Mouse (Mus musculus): ENCODE measurements around the gene Slc18b1. TPM values are rescaled to one million over a fixed set of nuclear protein-coding genes. Genes with fewer than 3 reads are reported as not detected.
A peak's percentile ranks its signal among the peaks of the same experiment; 100 is the strongest.

The Slc18b1 gene
- total and polyA plus RNA-seq, 3 experiments: not detected

DNA sequence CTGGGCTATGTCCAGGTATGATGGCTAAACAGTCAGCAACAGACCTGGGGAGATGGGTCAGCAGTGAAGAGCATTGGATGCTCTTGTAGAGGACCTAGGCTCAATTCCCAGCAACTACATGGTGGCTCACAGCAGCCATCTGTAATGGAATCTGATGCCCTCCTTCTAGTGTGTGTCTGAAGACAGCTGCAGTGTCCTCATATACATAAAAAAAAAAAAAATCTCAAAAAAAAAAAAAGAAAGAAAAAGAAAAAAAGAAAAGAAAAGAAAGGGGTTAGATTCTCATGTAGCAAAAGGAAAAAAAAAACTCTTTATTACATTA is 15.6 kb downstream of the Slc18b1 start:
- no peaks in the 10 kb centered on the region for H3K36me3 ChIP-seq (ENCODE audit: control insufficient read depth in 1 of 2, insufficient read depth in 2 of 2, low read length in 2 of 2)
- H3K27ac ChIP-seq (ENCODE audit: control insufficient read depth, low read depth, low read length): no peak overlapping the region
- H3K4me1 ChIP-seq (ENCODE audit: control insufficient read depth in 1 of 2, insufficient read depth in 2 of 2, low read length in 2 of 2): peaks cover 0 to 4% of the 10 kb centered on the region in 2 experiments; a peak in 1 of 4 replicates
- no peak overlapping the region for H3K9ac ChIP-seq (ENCODE audit: control insufficient read depth, low read depth, low read length, poor library complexity, severe bottlenecking)
- H3K27me3 ChIP-seq (ENCODE audit: control insufficient read depth in 1 of 2, insufficient read depth in 2 of 2, low read length in 2 of 2): no peaks in the 10 kb centered on the region; a peak in 1 of 4 replicates
- DNase-seq (ENCODE audit: low read depth, low spot score): no peak
- TF ChIP-seq ZC3H11A (IDR thresholded peaks at IDR 0.05; ENCODE audit: low read depth, low read length) (no peak), HCFC1 (IDR thresholded peaks at IDR 0.05; ENCODE audit: low read depth, low read length) (no peak), ZMIZ1 (IDR thresholded peaks at IDR 0.05; ENCODE audit: low read depth, low read length) (no peak)
- H3K4me3 ChIP-seq (ENCODE audit: control insufficient read depth in 1 of 2, insufficient read depth in 1 of 2, low read depth in 2 of 2, low read length in 2 of 2): no peak overlapping the region
- no peaks in the 10 kb centered on the region for H3K79me2 ChIP-seq (ENCODE audit: control insufficient read depth, insufficient read depth, low read length, poor library complexity)
- no peaks in the 10 kb centered on the region for H3K9me3 ChIP-seq (replicated peaks; ENCODE audit: insufficient read depth, low read length)

- H3K4me3 ChIP-seq (ENCODE audit: control insufficient read depth in 1 of 2, insufficient read depth in 1 of 2, low read depth in 2 of 2, low read length in 2 of 2): no peak overlapping the region
- no peak overlapping the region for H3K27ac ChIP-seq (ENCODE audit: control insufficient read depth, low read depth, low read length)
- H3K4me1 ChIP-seq (ENCODE audit: control insufficient read depth in 1 of 2, insufficient read depth in 2 of 2, low read length in 2 of 2): peaks cover 0 to 4% of the 10 kb centered on the region in 2 experiments; a peak in 1 of 4 replicates
- H3K36me3 ChIP-seq (ENCODE audit: control insufficient read depth in 1 of 2, insufficient read depth in 2 of 2, low read length in 2 of 2): no peaks in the 10 kb centered on the region
- no peak overlapping the region for H3K9ac ChIP-seq (ENCODE audit: control insufficient read depth, low read depth, low read length, poor library complexity, severe bottlenecking)
- H3K27me3 ChIP-seq (ENCODE audit: control insufficient read depth in 1 of 2, insufficient read depth in 2 of 2, low read length in 2 of 2): no peaks in the 10 kb centered on the region; a peak in 1 of 4 replicates
- H3K79me2 ChIP-seq (ENCODE audit: control insufficient read depth, insufficient read depth, low read length, poor library complexity): no peaks in the 10 kb centered on the region
- no peaks in the 10 kb centered on the region for H3K9me3 ChIP-seq (replicated peaks; ENCODE audit: insufficient read depth, low read length)
- TF ChIP-seq RAD21 (IDR thresholded peaks at IDR 0.05; ENCODE audit: low read depth, low read length) (no peak), MYC (IDR thresholded peaks at IDR 0.05; ENCODE audit: low read depth, low read length) (no peak), ZNF384 (IDR thresholded peaks at IDR 0.05; ENCODE audit: low read depth, low read length) (no peak), MAX (IDR thresholded peaks at IDR 0.05; ENCODE audit: low read length) (no peak), MYB (IDR thresholded peaks at IDR 0.05; ENCODE audit: low read depth, low read length) (no peak), ETS1 (IDR thresholded peaks at IDR 0.05; ENCODE audit: low read depth, low read length) (no peak), GATA1 (IDR thresholded peaks at IDR 0.05; ENCODE audit: low read depth, low read length) (no peak), SIN3A (IDR thresholded peaks at IDR 0.05; ENCODE audit: low read length) (no peak)
- peak; percentile 15 for DNase-seq (ENCODE audit: low read depth, low spot score)
Measured at GRCm38 (mm10) chr10:23812852-23813766, 16.3 kb downstream of the Slc18b1 start.

- peak; percentile 74 for DNase-seq (ENCODE audit: low read depth, low spot score)
- TF ChIP-seq POLR2AphosphoS2 (IDR thresholded peaks at IDR 0.05; ENCODE audit: low read length): no peak
- TF ChIP-seq CHD2 (IDR thresholded peaks at IDR 0.05; ENCODE audit: low read length): no peak
- no peak for TF ChIP-seq ETS1 (IDR thresholded peaks at IDR 0.05; ENCODE audit: low read depth, low read length)
- no peak for TF ChIP-seq JUND (IDR thresholded peaks at IDR 0.05; ENCODE audit: low read depth, low read length)
- TF ChIP-seq MYC (IDR thresholded peaks at IDR 0.05; ENCODE audit: low read depth, low read length): no peak
- no peak for TF ChIP-seq ZKSCAN1 (IDR thresholded peaks at IDR 0.05; ENCODE audit: low read depth, low read length)
- TF ChIP-seq HCFC1 (IDR thresholded peaks at IDR 0.05; ENCODE audit: low read depth, low read length): no peak
- no peak for TF ChIP-seq USF1 (IDR thresholded peaks at IDR 0.05; ENCODE audit: low read depth, low read length)
- peak; percentile 86 for TF ChIP-seq RAD21 (IDR thresholded peaks at IDR 0.05; ENCODE audit: low read depth, low read length)
- no peak for TF ChIP-seq ZNF384 (IDR thresholded peaks at IDR 0.05; ENCODE audit: low read depth, low read length)
- no peak for TF ChIP-seq MAZ (IDR thresholded peaks at IDR 0.05; ENCODE audit: low read depth, low read length)
- TF ChIP-seq TBP (IDR thresholded peaks at IDR 0.05; ENCODE audit: low read depth, low read length): no peak
- no peak for TF ChIP-seq SIN3A (IDR thresholded peaks at IDR 0.05; ENCODE audit: low read length)
- no peak for TF ChIP-seq MEF2A (IDR thresholded peaks at IDR 0.05; ENCODE audit: extremely low read depth, insufficient replicate concordance, low read depth, low read length, poor library complexity, severe bottlenecking)
- TF ChIP-seq CTCF (IDR thresholded peaks at IDR 0.05 in 2 of 3, conservative IDR thresholded peaks at IDR 0.05 in 1 of 3; ENCODE audit: control insufficient read depth in 1 of 3, insufficient read depth in 1 of 3, low read depth in 2 of 3, low read length in 3 of 3, poor library complexity in 1 of 3, severe bottlenecking in 1 of 3): peak; percentile 41 to 89 (median 87)
- no peak for TF ChIP-seq BHLHE40 (IDR thresholded peaks at IDR 0.05; ENCODE audit: borderline replicate concordance, low read depth, low read length)
- TF ChIP-seq SMC3 (IDR thresholded peaks at IDR 0.05; ENCODE audit: low read depth, low read length): peak; percentile 84
- no peak for TF ChIP-seq ELF1 (IDR thresholded peaks at IDR 0.05; ENCODE audit: low read depth, low read length)
- no peak for TF ChIP-seq NRF1 (IDR thresholded peaks at IDR 0.05; ENCODE audit: insufficient read depth, low read depth, low read length, poor library complexity, severe bottlenecking)
- no peak for TF ChIP-seq GATA1 (IDR thresholded peaks at IDR 0.05; ENCODE audit: low read depth, low read length)
Measured at GRCm38 (mm10) chr10:23815168-23815567, 18.4 kb downstream of the Slc18b1 start.

More at GRCm38 (mm10) chr10:23815168-23815567, 18.4 kb downstream of the Slc18b1 start:
- Histone ChIP-seq H3K9ac (ENCODE audit: control insufficient read depth, low read depth, low read length, poor library complexity, severe bottlenecking) (no peak overlapping the region), H3K4me1 (ENCODE audit: control insufficient read depth in 1 of 2, insufficient read depth in 2 of 2, low read length in 2 of 2) (peaks cover 0 to 4% of the 10 kb centered on the region in 2 experiments; a peak in 1 of 4 replicates), H3K9me3 (replicated peaks; ENCODE audit: insufficient read depth, low read length) (no peaks in the 10 kb centered on the region), H3K36me3 (ENCODE audit: control insufficient read depth in 1 of 2, insufficient read depth in 2 of 2, low read length in 2 of 2) (no peaks in the 10 kb centered on the region), H3K79me2 (ENCODE audit: control insufficient read depth, insufficient read depth, low read length, poor library complexity) (no peaks in the 10 kb centered on the region), H3K27ac (ENCODE audit: control insufficient read depth, low read depth, low read length) (no peak overlapping the region), H3K27me3 (ENCODE audit: control insufficient read depth in 1 of 2, insufficient read depth in 2 of 2, low read length in 2 of 2) (no peaks in the 10 kb centered on the region; a peak in 2 of 4 replicates), H3K4me3 (ENCODE audit: control insufficient read depth in 1 of 2, insufficient read depth in 1 of 2, low read depth in 2 of 2, low read length in 2 of 2) (no peak overlapping the region)
